Mouse (Mus musculus): ENCODE results near the gene 1110065P20Rik. TPM values are rescaled to one million over a fixed set of nuclear protein-coding genes. Genes with fewer than 3 reads are reported as not detected.

The 1110065P20Rik gene
- 40.3 and 43.9 TPM in 2 replicates for polyA plus RNA-seq (2015; fragmentation: Nextera tagmentation; extraction: Ambion mirVana)

DNA sequence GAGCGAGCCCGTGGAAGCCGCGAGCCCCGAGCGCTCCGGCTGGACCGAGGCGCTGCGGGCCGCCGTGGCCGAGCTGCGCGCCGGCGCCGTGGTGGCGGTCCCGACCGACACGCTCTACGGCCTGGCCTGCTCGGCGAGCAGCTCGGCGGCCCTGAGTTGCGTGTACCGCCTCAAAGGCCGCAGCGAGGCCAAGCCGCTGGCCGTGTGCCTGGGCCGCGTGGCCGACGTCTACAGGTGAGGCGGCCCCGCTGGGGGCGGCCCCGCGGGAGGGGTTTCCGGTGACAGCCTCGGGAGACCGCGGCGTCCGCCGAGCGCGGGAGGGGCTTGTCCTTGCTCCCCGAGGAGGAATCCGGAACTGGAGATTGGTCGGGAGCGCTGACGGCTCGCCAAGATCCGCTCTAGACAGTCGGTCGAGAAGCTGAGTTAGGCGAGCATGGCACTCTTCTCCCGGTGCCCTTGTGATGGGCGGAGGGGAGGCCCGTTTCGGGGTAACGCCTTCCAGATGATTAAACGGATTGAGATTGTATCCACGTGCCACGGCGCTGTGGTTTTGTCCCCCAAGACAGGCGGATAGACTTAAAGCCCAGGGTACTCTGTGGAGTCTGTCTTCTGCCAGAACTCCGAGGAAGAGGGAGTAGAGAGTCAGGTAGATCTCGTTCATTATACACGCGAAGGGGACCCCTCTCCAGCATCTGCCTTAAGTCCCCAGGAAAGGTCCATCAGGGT lies at the start of gene 1110065P20Rik:
TSS of gene 1110065P20Rik (minus strand) at position 264 of the 726 bp plus-strand sequence.
- H3K9ac ChIP-seq: peak within 1 kb of the TSS; percentile 83
- H3K4me3 ChIP-seq: peak within 1 kb of the TSS; percentile 80
- peak; percentile 66 for ATAC-seq (replicated peaks; ENCODE audit: insufficient number of reproducible peaks, insufficient read depth, low FRiP score, low read depth)
- H3K36me3 ChIP-seq: peaks cover 19% of the 10 kb centered on the region; the same call in 1 of the 2 replicates
- H3K4me1 ChIP-seq (replicated peaks): peaks cover 24% of the 10 kb centered on the region
- H3K4me2 ChIP-seq: peak within 1 kb of the TSS; percentile 82
- no peaks in the 10 kb centered on the region for H3K27me3 ChIP-seq
- H3K27ac ChIP-seq: peak within 1 kb of the TSS; percentile 89
- no peaks in the 10 kb centered on the region for H3K9me3 ChIP-seq (replicated peaks)
- under 1% methylated on average over 74 of the region's 75 CpGs for WGBS

DNA sequence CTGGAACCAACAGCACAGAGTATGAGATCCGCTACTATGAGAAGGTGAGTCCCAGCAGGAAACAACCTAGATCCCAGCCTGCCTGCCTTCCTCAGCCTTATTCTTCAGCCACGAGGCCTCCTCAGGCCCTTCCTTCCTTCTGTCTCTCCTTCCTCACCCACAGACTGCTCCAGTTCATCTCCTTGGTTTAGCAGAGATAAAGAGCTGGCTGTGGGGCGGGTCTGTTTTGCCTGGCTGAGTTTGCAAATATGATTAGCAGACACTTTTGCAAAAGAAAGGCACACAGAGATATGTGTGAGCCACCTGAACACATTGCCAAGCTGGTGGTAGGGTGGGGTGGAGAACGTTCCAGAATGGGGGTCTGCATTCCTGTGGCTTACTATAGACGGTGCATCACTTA lies 48.9 kb upstream of the 1110065P20Rik start:
- Histone ChIP-seq H3K36me3 (no peaks in the 10 kb centered on the region), H3K27ac (no peak overlapping the region), H3K9ac (no peak overlapping the region), H3K27me3 (peaks cover 63% of the 10 kb centered on the region), H3K4me3 (no peak overlapping the region), H3K4me1 (replicated peaks) (peaks cover 2% of the 10 kb centered on the region), H3K4me2 (no peak overlapping the region), H3K9me3 (replicated peaks) (no peaks in the 10 kb centered on the region)
- WGBS: 49% methylated on average over 5 of the region's 5 CpGs
- ATAC-seq (replicated peaks; ENCODE audit: insufficient number of reproducible peaks, insufficient read depth, low FRiP score, low read depth): no peak

DNA sequence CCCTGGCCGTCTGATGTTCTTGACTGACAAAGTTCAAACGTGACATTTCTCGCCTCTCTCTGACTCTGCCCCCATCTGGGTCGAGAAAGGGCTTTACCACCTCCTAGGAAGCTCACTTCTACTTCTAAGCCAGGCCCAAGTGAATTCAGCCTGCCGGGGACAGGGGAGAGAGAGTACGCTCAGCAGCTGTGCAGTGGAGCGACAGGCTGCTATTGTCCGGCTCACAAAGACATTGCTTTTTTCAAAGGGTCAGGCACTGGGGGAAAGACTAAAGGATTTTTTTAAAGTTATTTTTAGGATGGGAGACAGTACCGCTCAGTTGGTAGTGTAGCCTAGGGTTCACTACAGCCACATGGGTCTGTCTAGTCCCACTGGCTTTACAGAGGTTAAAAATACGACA lies 47.4 kb upstream of the 1110065P20Rik start:
- Histone ChIP-seq H3K9ac (no peak overlapping the region), H3K9me3 (replicated peaks) (no peaks in the 10 kb centered on the region), H3K4me2 (no peak overlapping the region), H3K4me1 (replicated peaks) (peaks cover 8% of the 10 kb centered on the region), H3K4me3 (no peak overlapping the region), H3K27me3 (peaks cover 73% of the 10 kb centered on the region), H3K36me3 (no peaks in the 10 kb centered on the region), H3K27ac (no peak overlapping the region)
- no peak for ATAC-seq (replicated peaks; ENCODE audit: insufficient number of reproducible peaks, insufficient read depth, low FRiP score, low read depth)
- 57% methylated on average over 10 of the region's 10 CpGs for WGBS

DNA sequence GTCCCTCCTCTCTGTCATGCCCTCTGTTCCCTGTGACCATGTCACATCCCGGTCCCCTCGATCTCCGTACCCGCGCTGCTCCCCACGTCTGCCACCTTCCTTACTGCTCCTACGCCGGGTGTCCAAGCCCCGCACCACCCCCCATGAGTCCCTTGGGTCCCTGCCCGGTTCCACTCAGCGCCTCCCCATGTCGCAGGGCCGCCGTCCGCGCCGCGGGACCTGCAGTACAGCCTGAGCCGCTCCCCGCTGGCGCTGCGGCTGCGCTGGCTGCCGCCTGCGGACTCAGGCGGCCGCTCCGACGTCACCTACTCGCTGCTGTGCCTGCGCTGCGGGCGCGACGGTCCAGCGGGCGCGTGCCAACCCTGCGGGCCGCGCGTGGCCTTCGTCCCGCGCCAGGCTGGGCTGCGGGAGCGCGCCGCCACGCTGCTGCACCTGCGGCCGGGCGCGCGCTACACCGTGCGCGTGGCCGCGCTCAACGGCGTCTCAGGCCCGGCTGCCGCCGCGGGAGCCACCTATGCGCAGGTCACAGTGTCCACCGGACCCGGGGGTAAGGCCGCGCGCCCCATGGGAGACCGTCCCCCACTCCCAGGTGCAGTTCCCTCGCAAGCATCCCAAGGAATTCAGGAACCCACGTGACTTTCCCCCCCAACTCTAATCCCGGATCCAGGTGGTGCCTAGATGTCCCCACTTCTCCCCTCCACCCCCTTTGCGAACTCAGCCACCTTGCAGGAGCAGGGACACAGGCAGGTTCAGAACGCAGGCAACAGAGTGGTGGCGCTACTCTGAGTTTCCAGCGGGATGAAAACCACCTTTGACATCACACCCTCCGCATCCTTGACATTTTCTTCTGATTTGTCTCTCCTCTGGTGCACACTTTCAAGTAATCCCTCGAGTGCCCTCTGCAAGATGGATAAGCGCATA lies 43.8 kb upstream of the 1110065P20Rik start:
- H3K27ac ChIP-seq: no peak overlapping the region
- H3K4me1 ChIP-seq (replicated peaks): peaks cover 8% of the 10 kb centered on the region
- WGBS: 2% methylated on average over 83 of the region's 83 CpGs
- no peak overlapping the region for H3K9ac ChIP-seq
- H3K36me3 ChIP-seq: no peaks in the 10 kb centered on the region
- H3K9me3 ChIP-seq (replicated peaks): no peaks in the 10 kb centered on the region
- ATAC-seq (replicated peaks; ENCODE audit: insufficient number of reproducible peaks, insufficient read depth, low FRiP score, low read depth): peak; percentile 39; the same call in 1 of the 2 replicates
- H3K4me3 ChIP-seq: peak overlapping the region; percentile 49
- peaks cover 82% of the 10 kb centered on the region for H3K27me3 ChIP-seq
- peak overlapping the region; percentile 76 for H3K4me2 ChIP-seq

DNA sequence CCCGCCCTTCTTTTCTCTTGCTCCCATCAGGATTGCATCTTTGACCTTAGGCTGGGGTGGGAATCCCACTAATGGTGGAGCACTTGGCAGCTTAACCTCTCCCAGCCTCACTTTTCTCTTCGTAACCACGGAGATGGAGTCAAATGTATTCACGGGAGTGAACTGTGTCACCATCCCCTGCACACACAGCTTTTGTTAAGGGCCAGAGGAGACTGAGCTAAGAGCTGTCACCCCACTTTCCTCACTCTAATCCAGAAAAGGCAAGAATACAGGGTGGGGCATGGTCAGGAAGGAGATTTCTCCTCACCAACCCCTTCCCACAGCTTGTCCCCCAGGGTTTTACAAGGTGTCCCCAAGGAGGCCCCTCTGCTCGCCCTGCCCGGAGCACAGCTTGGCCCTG lies 42.8 kb upstream of the 1110065P20Rik start:
- H3K9me3 ChIP-seq (replicated peaks): no peaks in the 10 kb centered on the region
- no peak for ATAC-seq (replicated peaks; ENCODE audit: insufficient number of reproducible peaks, insufficient read depth, low FRiP score, low read depth)
- H3K27ac ChIP-seq: no peak overlapping the region
- peaks cover 8% of the 10 kb centered on the region for H3K4me1 ChIP-seq (replicated peaks)
- H3K36me3 ChIP-seq: no peaks in the 10 kb centered on the region
- no peak overlapping the region for H3K9ac ChIP-seq
- H3K27me3 ChIP-seq: peaks cover 79% of the 10 kb centered on the region
- no peak overlapping the region for H3K4me3 ChIP-seq
- 40% methylated on average over 6 of the region's 6 CpGs for WGBS
- H3K4me2 ChIP-seq: no peak overlapping the region

DNA sequence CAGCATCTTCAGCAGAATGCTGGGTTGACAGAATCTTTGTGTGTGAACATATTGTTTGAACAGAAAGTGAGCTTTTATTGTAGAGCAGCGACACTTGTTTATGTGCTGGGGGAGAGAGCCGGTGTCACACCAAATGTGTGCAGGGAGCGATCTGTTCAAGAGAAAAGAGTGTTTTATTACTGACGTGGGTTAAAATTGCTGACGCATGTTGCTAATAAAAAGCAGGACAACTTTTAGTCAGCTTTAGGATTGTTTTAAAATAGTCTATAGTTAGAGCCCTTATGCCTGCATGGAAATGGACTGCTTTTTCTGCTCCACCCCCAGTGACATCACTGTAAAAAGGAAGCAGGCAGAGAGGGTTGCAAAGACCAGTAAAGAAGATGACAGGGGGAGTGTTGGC lies 39.8 kb upstream of the 1110065P20Rik start:
- Histone ChIP-seq H3K4me2 (no peak overlapping the region), H3K27ac (no peak overlapping the region), H3K4me3 (no peak overlapping the region), H3K36me3 (no peaks in the 10 kb centered on the region), H3K4me1 (replicated peaks) (peaks cover 8% of the 10 kb centered on the region), H3K9me3 (replicated peaks) (no peaks in the 10 kb centered on the region), H3K27me3 (peaks cover 88% of the 10 kb centered on the region), H3K9ac (no peak overlapping the region)
- ATAC-seq (replicated peaks; ENCODE audit: insufficient number of reproducible peaks, insufficient read depth, low FRiP score, low read depth): no peak
- WGBS: 71% methylated on average over 5 of the region's 5 CpGs

DNA sequence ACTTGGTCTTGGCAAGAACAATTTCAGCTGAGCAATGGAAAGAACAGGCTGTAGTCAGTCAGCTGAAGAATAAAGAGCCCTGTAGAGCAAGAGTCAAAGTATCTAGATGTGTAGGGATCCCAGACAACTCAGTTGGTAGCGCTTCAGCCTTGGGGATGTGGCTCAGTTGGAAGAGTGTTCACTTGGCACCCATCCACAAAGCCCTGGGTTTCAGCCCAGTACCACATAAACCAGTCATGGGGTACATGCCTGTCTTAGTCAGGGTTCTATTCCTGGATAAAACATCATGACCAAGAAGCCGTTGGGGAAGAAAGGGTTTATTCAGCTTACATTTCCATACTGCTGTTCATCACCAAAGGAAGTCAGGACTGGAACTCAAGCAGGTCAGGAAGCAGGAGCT lies 38.9 kb upstream of the 1110065P20Rik start:
- Histone ChIP-seq H3K4me1 (replicated peaks) (peaks cover 6% of the 10 kb centered on the region), H3K36me3 (no peaks in the 10 kb centered on the region), H3K4me2 (no peak overlapping the region), H3K4me3 (no peak overlapping the region), H3K9ac (no peak overlapping the region), H3K27me3 (peaks cover 87% of the 10 kb centered on the region), H3K9me3 (replicated peaks) (no peaks in the 10 kb centered on the region), H3K27ac (no peak overlapping the region)
- ATAC-seq (replicated peaks; ENCODE audit: insufficient number of reproducible peaks, insufficient read depth, low FRiP score, low read depth): no peak
- 75% methylated on average over 2 of the region's 2 CpGs for WGBS

DNA sequence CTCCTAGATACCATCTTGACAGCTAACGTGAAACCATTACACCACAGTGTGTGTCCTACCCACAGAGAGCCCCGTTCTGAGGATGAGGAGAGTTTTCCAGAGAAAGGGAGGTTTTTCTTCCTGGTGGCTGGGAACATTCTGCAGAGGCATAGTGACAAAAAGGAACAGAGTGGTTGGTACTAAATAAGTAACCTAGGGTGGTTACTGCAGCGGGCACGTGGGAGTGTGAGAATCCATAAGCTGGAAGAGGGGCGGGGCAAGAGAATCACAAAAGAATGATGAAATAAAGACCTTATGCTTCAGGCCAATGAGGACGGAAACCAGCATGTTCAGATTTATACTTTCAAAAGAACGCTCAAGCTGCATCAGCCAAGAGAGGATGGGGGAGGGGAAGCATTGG lies 37.7 kb upstream of the 1110065P20Rik start:
- WGBS: 64% methylated on average over 7 of the region's 7 CpGs
- no peak overlapping the region for H3K9ac ChIP-seq
- H3K27me3 ChIP-seq: peaks cover 84% of the 10 kb centered on the region
- H3K4me3 ChIP-seq: no peak overlapping the region
- no peaks in the 10 kb centered on the region for H3K36me3 ChIP-seq
- no peak for ATAC-seq (replicated peaks; ENCODE audit: insufficient number of reproducible peaks, insufficient read depth, low FRiP score, low read depth)
- no peak overlapping the region for H3K27ac ChIP-seq
- no peak overlapping the region for H3K4me2 ChIP-seq
- no peaks in the 10 kb centered on the region for H3K4me1 ChIP-seq (replicated peaks)
- H3K9me3 ChIP-seq (replicated peaks): no peaks in the 10 kb centered on the region

DNA sequence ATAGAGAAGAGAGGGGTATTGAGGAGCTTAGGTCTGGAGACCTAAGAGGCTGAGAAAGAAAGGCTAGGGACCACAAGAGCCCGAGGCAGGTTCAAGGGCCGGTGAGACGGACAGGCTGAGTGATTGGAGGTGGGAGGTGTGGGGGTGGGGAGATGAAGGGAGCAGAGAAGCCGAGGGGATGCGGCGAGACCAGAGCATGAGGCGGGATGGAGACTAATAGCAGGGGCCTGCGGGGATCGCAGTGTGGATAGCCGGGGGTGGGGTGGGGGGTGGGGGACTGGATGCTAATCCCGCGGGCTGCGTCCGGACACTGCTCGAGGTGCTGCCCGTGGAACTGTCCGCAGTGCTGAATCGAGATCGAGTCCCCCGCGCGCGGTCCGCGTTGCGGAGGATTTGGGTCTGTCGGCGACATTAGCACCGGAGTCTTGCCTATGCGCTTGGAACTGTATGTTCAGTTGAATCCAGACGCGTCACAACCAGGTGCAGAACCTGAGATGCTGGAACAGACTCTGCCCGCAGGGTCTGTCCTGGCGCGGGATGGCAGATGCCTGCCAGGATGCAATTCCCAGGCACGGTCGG lies 31.2 kb upstream of the 1110065P20Rik start:
- under 1% methylated on average over 30 of the region's 37 CpGs for WGBS
- H3K4me3 ChIP-seq: peak overlapping the region; percentile 31; the same call in 1 of the 2 replicates
- no peak overlapping the region for H3K9ac ChIP-seq
- peaks cover 80% of the 10 kb centered on the region for H3K27me3 ChIP-seq
- no peaks in the 10 kb centered on the region for H3K9me3 ChIP-seq (replicated peaks)
- H3K4me2 ChIP-seq: no peak overlapping the region
- peaks cover 10% of the 10 kb centered on the region for H3K4me1 ChIP-seq (replicated peaks)
- H3K27ac ChIP-seq: no peak overlapping the region
- ATAC-seq (replicated peaks; ENCODE audit: insufficient number of reproducible peaks, insufficient read depth, low FRiP score, low read depth): 0 out of 2 replicates have a peak, but pooled peaks have one; percentile 15
- H3K36me3 ChIP-seq: no peaks in the 10 kb centered on the region

DNA sequence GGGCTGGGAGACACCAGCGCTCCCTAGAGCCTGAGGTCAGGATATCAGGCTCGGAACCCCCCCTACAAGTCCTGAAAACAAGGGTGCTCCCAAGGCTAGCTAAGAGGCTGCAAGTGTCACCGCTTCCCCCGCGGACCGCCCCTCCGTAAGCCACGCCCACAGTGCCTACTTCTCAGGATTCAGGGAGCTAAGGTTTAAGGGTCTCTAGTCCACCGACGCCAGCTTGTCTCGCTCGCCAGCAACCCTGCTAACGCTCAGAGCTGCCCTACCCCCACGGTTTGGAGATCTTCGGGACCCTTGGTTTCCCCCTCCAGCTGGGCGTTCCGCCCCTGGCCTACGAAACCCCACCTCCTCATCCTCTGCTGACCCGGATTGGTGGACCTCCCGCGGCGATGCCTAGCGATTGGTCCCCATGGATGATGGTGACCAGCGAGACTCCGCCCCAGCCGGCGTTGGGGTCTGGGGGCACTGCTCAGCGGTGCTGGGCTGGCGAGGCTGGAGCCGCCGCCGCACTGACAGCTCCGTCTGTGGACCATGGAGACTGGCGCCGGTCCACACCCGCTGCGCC lies 30.4 kb upstream of the 1110065P20Rik start:
- 1% methylated on average over 37 of the region's 37 CpGs for WGBS
- H3K27me3 ChIP-seq: peaks cover 75% of the 10 kb centered on the region

DNA sequence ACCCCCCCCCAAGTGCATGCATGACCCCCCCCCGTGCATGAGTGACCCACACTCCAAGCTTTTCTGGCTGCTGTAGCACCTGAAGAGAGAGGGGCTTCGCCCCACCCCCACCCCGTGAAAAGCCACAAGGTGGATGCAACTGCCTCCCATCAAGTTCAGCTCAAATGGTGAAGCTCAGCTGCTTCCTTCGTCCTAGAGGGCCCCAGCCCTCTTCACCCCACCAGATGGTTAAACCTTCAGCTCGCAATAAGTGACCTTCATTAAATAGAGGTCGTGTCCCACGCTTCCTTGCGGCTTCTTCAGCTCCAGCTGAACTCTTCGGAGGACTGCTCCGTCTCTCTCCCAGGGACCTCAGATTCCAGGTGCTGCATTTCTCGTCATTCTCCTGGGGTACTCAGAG lies 29.6 kb upstream of the 1110065P20Rik start, which contains the start of gene Epha10:
TSS of gene Epha10 (plus strand) at position 301 of the 400 bp plus-strand sequence.
- Histone ChIP-seq H3K4me3 (peak within 1 kb of the TSS; percentile 31), H3K4me1 (replicated peaks) (peaks cover 10% of the 10 kb centered on the region), H3K27me3 (peaks cover 67% of the 10 kb centered on the region), H3K9ac (no peak within 1 kb of the TSS), H3K4me2 (peak within 1 kb of the TSS; percentile 51), H3K36me3 (no peaks in the 10 kb centered on the region), H3K27ac (no peak within 1 kb of the TSS), H3K9me3 (replicated peaks) (no peaks in the 10 kb centered on the region)
- 8% methylated on average over 11 of the region's 11 CpGs for WGBS
- no peak for ATAC-seq (replicated peaks; ENCODE audit: insufficient number of reproducible peaks, insufficient read depth, low FRiP score, low read depth)

More for the DNA sequence above, 30.4 kb upstream of the 1110065P20Rik start:
- H3K9me3 ChIP-seq (replicated peaks): no peaks in the 10 kb centered on the region
- peak overlapping the region; percentile 31 for H3K4me3 ChIP-seq
- no peak overlapping the region for H3K9ac ChIP-seq
- no peaks in the 10 kb centered on the region for H3K36me3 ChIP-seq
- H3K4me2 ChIP-seq: peak overlapping the region; percentile 51
- peaks cover 10% of the 10 kb centered on the region for H3K4me1 ChIP-seq (replicated peaks)
- H3K27ac ChIP-seq: no peak overlapping the region
- ATAC-seq (replicated peaks; ENCODE audit: insufficient number of reproducible peaks, insufficient read depth, low FRiP score, low read depth): peak; percentile 36; the same call in 1 of the 2 replicates
